Mouse (Mus musculus): ENCODE data around the gene Medag. TPM values are rescaled to one million over a fixed set of nuclear protein-coding genes. Genes with fewer than 3 reads are reported as not detected.

The Medag gene
- total RNA-seq, 2 experiments from 2014 or later: 12.7 to 14.5 TPM

GRCm38 (mm10) chr5:149417381-149417780 lies 5.8 kb downstream of the Medag start:
- no peak for DNase-seq (ENCODE audit: low spot score in 2 of 2)

GRCm38 (mm10) chr5:149426525-149426924 lies 15.0 kb downstream of the Medag start:
- intact Hi-C loops (cut with DNase I): no loop called here
- no peak for DNase-seq (ENCODE audit: low spot score in 2 of 2)

More at GRCm38 (mm10) chr5:149417381-149417780, 5.8 kb downstream of the Medag start:
- intact Hi-C loops (cut with DNase I): no loop called here

GRCm38 (mm10) chr5:149427277-149428060 lies 15.9 kb downstream of the Medag start:
- DNase-seq (ENCODE audit: low spot score in 2 of 2): no peak
- intact Hi-C loops (cut with DNase I): no loop called here

- intact Hi-C loops (cut with DNase I): no loop called here
- DNase-seq (ENCODE audit: low spot score in 2 of 2): no peak
Measured at GRCm38 (mm10) chr5:149428347-149428746, 16.8 kb downstream of the Medag start.

- intact Hi-C loops (cut with DNase I): no loop called here
- no peak for DNase-seq (ENCODE audit: low spot score in 2 of 2)
Measured at GRCm38 (mm10) chr5:149428810-149429255, 17.3 kb downstream of the Medag start.

- intact Hi-C loops (cut with DNase I): no loop called here
- DNase-seq (ENCODE audit: low spot score in 2 of 2): no peak
Measured at GRCm38 (mm10) chr5:149429541-149429940, 18.0 kb downstream of the Medag start.

GRCm38 (mm10) chr5:149430943-149431342 lies 19.4 kb downstream of the Medag start:
- DNase-seq (ENCODE audit: low spot score in 2 of 2): no peak
- intact Hi-C loops (cut with DNase I): no loop called here

- intact Hi-C loops (cut with DNase I): no loop called here
- DNase-seq (ENCODE audit: low spot score in 2 of 2): no peak
Measured at GRCm38 (mm10) chr5:149433618-149434017, 22.1 kb downstream of the Medag start.

- intact Hi-C loops (cut with DNase I): no loop called here
- no peak for DNase-seq (ENCODE audit: low spot score in 2 of 2)
Measured at GRCm38 (mm10) chr5:149434141-149434690, 22.7 kb downstream of the Medag start.

- no peak for DNase-seq (ENCODE audit: low spot score in 2 of 2)
Measured at GRCm38 (mm10) chr5:149436541-149436940, 25.0 kb downstream of the Medag start.

GRCm38 (mm10) chr5:149437150-149437549 lies 25.6 kb downstream of the Medag start:
- intact Hi-C loops (cut with DNase I): no loop called here
- no peak for DNase-seq (ENCODE audit: low spot score in 2 of 2)

More at GRCm38 (mm10) chr5:149436541-149436940, 25.0 kb downstream of the Medag start:
- intact Hi-C loops (cut with DNase I): no loop called here

GRCm38 (mm10) chr5:149439531-149440179 lies 28.1 kb downstream of the Medag start, which contains the start of gene Tex26:
Gene Tex26, plus strand, starts transcription at chr5:149439660.
- DNase-seq (ENCODE audit: low spot score in 2 of 2): peak; percentile 55 to 60
- intact Hi-C loops (cut with DNase I): no loop called here

GRCm38 (mm10) chr5:149440180-149440573 lies 28.6 kb downstream of the Medag start:
- DNase-seq (ENCODE audit: low spot score in 2 of 2): peak; percentile 74 to 88
- intact Hi-C loops (cut with DNase I): no loop called here

- intact Hi-C loops (cut with DNase I): no loop called here
- DNase-seq (ENCODE audit: low spot score in 2 of 2): peak in 1 of 2 experiments; percentile 41
Measured at GRCm38 (mm10) chr5:149441646-149442276, 30.2 kb downstream of the Medag start.

GRCm38 (mm10) chr5:149442277-149442660 lies 30.7 kb downstream of the Medag start:
- DNase-seq (ENCODE audit: low spot score in 2 of 2): no peak
- intact Hi-C loops (cut with DNase I): no loop called here

- intact Hi-C loops (cut with DNase I): no loop called here
- no peak for DNase-seq (ENCODE audit: low spot score in 2 of 2)
Measured at GRCm38 (mm10) chr5:149444451-149444850, 32.9 kb downstream of the Medag start.

- no peak for DNase-seq (ENCODE audit: low spot score in 2 of 2)
- intact Hi-C loops (cut with DNase I): no loop called here
Measured at GRCm38 (mm10) chr5:149446495-149446894, 34.9 kb downstream of the Medag start.

- DNase-seq (ENCODE audit: low spot score in 2 of 2): no peak
- intact Hi-C loops (cut with DNase I): no loop called here
Measured at GRCm38 (mm10) chr5:149447733-149448132, 36.2 kb downstream of the Medag start.

GRCm38 (mm10) chr5:149449406-149449805 lies 37.9 kb downstream of the Medag start:
- intact Hi-C loops (cut with DNase I): no loop called here

GRCm38 (mm10) chr5:149451209-149451681 lies 39.7 kb downstream of the Medag start:
- DNase-seq (ENCODE audit: low spot score in 2 of 2): peak; percentile 53 to 88
- intact Hi-C loops (cut with DNase I): loop anchor here (2.0 kb wide), 1 partner anchor 74 kb away; no protein-coding TSS in a partner anchor

More at GRCm38 (mm10) chr5:149449406-149449805, 37.9 kb downstream of the Medag start:
- no peak for DNase-seq (ENCODE audit: low spot score in 2 of 2)
